Mouse (Mus musculus) thymus, adult 2 months (tissue): ENCODE measurements around the gene 1700037H04Rik.

Experiments
- CTCF ChIP-seq: fragments of 200-500 bp; IDR thresholded peaks from 2 replicates; pipeline ENCODE4 v1.5.1; 2012; ENCODE audit warnings: mild to moderate bottlenecking, control low read depth, low read length, moderate library complexity, borderline replicate concordance; ENCODE audit not compliant: control insufficient read depth, poor library complexity, insufficient read depth; ENCODE audit errors: extremely low read depth
- POLR2A ChIP-seq: fragments of 200-500 bp; IDR thresholded peaks from 2 replicates; pipeline ENCODE4 v1.6.1; 2012; ENCODE audit warnings: mild to moderate bottlenecking, low read length, control low read depth, moderate library complexity; ENCODE audit not compliant: control insufficient read depth, poor library complexity, insufficient read depth; ENCODE audit errors: extremely low read depth

DNA sequence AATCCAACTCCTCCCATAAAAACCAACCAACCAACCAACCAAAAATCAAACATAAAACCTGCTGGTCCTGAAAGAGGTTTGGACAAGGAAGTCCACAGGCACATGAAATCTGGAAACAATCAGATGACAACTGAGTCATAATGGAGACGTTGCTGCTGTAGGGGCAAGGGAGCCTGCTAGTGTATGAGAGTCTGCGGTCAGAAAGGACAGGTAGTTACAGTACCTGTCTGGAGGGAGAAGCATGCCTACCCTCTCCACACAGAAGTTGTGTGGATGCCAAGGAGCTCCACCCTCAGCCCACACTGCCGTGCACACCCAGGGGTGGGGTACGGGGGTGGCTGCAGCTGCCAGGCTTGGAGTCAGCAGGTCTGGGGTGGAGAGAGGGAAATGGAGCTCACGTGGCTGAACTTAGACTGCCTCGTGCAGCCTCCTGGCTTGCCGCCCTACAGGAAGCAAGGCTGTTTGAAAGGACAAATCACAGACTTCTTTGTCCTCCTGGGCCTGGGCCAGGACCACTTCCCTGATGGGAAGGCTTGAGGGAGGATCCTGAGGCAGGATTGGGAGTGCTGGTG is 44.6 kb upstream of the 1700037H04Rik start:
- TF ChIP-seq CTCF (no peak), POLR2A (no peak)
